Mouse (Mus musculus): ENCODE data around the gene Fndc3b.

Fndc3b gene

DNA sequence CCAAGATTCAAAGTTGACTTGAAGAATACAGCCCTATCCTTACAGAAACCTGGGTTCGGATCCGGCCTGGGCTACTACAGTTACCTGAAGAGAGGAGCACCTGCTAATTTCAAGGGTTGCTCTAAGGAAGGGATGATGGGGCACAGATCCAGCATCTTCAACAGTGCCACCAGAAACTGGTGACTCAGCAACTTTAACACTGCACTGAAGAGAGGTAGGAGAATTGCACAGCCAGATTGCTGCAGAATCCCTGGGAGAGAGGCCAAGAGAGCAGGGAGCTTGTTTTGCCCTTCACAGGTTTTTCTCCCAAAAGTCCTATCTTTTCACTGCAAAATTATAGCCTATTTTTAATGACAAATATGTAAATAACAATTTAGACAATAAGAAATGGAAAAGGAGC lies 149.2 kb downstream of the Fndc3b start:
- DNase-seq (ENCODE audit: extremely low read depth, low read depth, low spot score): no peak

DNA sequence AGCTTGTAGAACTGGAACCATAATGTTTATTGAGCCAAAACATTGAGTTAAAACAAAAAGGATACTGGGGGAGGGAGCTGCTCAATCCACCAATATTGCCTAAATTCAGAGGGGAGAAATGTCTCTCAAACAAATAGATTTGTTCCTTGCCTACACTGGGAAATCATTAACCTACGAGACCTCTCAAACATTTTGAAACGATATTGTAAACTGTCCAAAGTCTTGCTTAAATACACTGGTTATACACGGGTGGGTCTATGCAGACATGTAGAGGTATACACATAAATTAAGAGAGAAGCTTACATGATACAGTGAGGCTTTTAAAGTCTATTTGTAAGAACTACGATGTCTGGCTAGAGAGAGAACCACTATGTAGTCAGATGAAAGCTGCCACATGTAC lies 151.8 kb downstream of the Fndc3b start:
- no peak for DNase-seq (ENCODE audit: extremely low read depth, low read depth, low spot score)

DNA sequence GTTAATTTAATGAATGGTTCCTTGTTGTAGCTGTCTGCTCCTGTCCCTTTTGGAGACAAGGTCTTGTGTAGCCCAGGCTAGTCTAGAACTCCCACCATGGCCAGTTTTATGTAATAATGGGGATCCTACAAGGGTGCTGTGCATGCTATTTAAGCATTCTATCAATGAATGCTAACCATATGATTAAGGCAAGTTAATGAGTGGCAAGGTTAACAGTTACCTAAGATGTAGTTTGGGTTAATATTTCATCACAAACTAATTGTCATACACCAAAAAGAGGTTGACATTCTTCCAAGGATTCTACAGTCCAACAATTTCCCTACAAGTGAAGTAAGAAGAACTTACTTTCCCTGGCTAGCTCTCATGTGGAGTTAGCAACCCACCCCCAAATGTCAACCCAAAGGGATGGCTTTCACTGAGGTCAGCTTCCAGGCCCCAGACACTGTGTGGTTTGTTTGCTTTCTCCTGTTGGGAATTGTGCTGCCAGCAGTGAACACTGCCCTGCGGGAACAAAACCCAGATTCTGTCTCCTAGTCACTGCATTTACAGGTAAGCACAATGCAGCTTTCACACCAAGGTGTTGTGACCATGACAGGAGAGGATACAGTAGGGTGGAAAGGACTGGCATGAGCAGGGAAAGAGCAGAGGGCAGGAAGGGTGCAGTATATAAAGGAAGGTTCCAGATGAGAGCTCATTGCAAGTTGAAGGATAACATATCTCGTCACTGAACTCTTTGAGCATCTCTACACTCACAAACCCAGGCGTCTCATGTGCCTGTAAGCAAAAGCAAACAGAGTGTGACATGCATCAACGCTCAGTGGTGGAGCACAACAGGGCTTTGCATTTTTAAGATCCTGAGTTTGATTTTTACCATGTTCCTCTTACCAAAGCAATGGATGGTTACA lies 153.8 kb downstream of the Fndc3b start:
- no peak for DNase-seq (ENCODE audit: extremely low read depth, low read depth, low spot score)

DNA sequence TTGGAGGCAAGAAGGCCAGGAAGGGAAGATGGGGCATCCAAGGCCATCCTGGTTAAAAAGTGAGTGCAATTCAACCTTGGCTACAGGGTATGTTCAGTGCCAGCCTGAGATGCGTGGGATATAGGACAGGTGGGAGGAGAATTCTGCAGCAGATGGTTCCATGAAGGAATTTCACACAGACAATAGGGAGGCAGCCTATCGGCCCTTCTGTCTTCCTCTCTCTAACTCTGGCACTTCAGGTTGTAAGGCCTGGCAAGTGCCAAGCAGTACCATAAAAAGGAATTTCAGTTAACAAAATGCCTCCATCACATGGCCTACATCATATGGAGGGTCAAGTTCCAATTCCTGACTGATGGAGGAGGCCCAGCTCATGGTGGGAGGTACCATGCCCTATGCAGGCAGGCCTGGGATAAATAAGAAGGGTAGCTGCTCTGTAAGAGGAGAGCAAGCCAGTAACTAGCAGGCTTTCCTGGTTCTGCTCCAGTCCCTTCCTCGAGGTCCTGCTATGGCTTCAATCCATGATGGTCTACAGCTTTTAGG lies 155.6 kb downstream of the Fndc3b start:
- no peak for DNase-seq (ENCODE audit: extremely low read depth, low read depth, low spot score)

DNA sequence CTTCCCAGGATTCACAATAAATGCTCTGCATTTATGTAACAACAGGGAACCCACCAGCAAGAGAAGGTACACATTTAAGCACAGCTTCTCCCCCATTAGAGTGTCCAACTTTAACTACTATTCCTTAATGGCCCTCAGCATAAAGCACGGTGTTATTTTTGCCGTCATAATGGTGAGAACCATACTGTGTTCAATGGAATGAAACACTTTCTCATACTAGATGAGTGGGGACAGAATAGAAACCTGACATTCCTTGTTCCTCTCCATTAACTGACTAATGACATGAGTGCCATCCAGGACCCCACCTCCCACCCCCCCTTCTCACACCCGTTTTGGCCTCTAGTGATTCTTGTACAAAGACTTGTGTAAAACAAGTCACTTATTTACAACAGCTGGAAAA lies 156.8 kb downstream of the Fndc3b start:
- DNase-seq (ENCODE audit: extremely low read depth, low read depth, low spot score): no peak

DNA sequence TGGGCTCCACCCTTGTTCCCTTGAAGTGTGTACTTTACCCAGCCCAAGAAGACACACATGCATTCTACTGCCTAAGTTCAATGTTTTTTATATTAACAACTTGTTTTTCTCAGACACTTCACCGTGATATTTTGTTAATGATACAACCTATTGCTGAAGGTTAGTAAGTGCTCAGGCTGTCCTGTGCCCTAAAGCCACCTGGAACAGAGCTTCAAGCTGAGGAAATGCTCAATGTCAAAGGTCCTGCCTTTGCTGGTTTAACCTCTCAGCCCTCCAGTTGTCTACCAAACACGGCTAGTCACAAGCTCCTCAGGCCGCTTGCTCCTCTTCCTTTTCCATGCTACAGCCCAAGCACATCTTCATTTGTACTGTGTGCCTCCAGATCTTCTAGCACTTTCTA lies 157.3 kb downstream of the Fndc3b start:
- no peak for DNase-seq (ENCODE audit: extremely low read depth, low read depth, low spot score)

DNA sequence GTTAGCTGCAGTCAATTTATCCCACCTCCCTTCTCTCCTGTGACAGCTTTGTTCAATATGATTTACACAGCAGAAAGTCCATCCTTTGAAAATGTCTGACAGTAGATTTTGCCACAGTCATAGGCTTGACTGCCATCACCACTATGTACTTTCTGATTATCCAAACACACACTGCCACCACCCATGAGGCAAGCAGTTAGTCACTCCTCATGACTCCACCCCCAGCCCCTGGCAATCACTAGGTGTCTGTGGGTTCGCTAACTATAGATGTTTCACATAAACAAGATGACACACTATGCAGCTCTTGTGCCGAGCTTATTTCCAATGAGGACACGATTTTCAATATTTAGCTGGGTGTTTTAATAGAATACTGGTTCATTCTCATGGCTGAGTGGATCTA lies 160.1 kb downstream of the Fndc3b start:
- no peak for DNase-seq (ENCODE audit: extremely low read depth, low read depth, low spot score)

DNA sequence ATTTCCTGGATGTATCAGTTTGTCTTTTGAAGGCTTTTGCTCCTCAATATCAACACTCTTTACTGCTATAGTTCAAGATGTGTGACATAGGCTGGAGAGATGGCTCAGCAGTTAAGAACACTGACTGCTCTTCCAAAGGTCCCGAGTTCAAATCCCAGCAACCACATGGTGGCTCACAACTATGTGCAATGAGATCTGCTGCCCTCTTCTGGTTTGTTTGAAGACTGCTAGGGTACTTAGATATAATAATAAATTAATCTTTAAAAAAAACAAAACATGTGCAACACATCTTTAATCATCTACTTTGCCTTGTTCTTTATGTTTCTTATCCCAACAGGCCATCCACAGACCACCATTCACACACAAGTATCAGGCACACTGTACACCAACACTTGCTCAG lies 160.7 kb downstream of the Fndc3b start:
- no peak for DNase-seq (ENCODE audit: extremely low read depth, low read depth, low spot score)

DNA sequence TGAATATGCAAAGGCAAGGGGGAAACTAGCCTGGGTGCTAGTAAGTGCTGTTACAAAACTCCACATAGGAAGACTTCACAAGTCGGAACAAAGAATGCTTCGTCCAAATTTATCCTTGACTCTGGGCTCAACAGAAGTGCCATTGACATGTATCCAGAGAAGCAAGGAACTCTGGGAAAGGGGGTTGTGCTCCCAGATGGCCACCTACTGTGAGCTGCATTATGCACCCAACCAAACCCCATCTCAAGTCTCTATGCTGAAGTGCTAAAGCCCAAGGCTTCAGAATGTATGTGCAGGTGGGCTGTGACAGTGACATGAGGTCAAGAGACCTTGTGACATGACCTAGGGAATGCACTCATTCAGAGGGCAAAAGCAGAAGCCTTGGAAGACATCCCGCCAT lies 165.5 kb downstream of the Fndc3b start:
- DNase-seq (ENCODE audit: extremely low read depth, low read depth, low spot score): no peak

DNA sequence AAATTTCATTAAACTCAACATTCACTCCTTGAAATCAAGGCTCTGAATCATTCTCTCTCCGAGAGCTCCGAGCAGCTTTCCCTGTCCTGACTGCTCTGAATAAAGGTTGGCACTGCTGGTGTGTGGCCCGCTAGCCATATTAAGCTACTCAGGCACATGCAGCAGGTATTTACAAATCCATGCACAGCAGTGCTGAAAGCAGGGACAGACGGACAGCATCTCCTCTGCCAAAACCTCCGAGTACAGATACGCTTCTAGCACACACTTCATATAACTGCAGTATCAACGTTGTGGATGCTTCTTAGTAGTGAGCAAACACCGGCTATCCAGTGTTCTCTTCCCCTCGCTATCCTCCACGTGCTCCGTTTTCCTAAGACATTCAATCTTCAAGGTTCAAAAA lies 167.0 kb downstream of the Fndc3b start:
- no peak for DNase-seq (ENCODE audit: extremely low read depth, low read depth, low spot score)

DNA sequence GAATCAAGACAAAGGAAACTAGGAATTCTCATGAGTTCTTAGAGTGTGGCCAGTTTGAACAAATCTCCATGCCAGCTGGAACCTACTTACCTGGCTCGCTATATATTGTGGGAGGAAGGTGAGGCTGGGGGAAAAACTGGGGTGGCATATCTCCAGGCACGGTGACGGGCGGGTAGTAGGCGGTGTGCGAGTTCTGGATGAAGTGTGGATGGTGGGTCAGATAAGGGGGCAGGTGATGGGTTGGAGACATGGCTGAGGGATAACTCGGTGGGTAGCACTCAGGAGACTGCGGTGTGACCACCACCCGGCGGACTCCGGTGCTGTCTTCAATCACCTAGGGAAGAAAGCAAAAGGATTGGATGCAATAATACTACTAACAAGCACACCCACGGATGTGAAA lies 169.3 kb downstream of the Fndc3b start:
- no peak for DNase-seq (ENCODE audit: extremely low read depth, low read depth, low spot score)

DNA sequence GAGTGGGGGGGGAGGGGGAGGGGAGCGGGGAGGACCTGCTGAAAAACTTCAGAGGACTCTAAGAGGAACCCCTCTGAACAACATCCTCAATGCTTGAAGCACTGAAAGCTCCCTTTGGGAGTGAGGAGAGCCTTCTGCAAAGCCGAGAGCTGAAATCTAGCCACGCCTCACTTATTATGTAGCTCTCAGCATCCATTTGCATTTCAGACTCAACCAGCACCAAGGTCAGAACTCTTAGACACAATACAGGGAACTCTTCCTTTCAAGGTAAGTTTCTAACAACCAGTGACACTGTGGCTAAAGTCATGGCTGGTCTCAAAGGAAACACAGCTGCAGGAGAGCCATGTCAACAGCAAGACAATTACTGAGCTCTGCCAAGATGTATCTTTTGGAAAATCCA lies 169.9 kb downstream of the Fndc3b start:
- no peak for DNase-seq (ENCODE audit: extremely low read depth, low read depth, low spot score)

DNA sequence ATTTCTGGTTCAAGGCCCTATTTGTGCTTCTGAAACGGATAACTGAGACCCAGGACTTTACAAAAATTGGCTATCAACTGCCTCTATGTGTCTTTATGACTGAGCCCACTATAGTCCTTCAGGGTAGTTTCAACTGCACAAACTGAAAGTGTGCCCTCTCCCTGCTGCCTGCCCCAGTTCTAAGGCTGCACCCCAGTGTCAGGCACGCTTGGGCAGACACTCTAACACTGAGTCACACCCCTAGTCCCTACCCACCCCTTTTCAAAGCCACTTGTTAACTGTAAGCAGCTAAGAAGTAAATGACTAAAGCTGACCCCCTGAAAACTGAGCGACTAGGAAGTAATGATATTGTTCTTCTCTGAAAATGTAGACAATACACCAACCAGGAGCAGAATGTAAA lies 176.9 kb downstream of the Fndc3b start:
- no peak for DNase-seq (ENCODE audit: extremely low read depth, low read depth, low spot score)

DNA sequence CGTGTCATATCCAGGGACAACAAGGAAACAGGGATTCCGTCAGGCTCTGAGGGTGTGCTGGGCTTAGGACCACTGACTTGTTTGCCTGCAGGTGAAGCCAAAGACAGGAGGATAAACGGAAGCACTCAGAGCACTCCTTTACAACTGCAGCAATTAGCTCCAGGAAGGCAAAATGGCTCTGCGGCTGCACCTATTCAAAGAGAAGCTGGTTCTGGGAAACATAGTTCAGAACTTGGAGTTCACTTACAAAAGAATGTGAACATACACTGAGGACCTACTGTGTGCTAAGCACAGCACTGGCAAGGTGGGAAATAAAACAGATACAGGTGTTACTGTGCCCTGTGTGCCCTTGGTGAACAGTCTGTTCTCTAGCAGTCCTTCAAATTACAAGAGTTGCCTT lies 177.4 kb downstream of the Fndc3b start:
- DNase-seq (ENCODE audit: extremely low read depth, low read depth, low spot score): no peak

DNA sequence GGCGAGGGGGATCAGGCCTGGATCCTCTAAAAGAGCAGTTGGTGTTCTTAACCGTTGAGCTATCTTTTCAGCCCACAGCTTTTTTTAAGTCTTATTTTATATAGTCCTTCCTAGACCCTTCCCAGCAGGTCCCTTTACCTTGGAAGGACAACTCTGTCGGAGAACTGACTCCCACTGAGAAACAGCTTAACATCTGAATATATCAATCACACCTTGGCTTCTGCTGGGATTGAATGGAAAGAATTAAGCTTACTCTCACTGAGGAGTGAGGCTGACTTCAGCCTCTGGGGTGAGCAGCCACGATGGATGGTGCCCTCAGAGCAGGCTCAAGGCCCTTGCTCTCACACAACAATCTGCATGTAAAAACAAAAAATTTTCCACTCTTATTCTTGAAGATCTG lies 179.1 kb downstream of the Fndc3b start:
- no peak for DNase-seq (ENCODE audit: extremely low read depth, low read depth, low spot score)

DNA sequence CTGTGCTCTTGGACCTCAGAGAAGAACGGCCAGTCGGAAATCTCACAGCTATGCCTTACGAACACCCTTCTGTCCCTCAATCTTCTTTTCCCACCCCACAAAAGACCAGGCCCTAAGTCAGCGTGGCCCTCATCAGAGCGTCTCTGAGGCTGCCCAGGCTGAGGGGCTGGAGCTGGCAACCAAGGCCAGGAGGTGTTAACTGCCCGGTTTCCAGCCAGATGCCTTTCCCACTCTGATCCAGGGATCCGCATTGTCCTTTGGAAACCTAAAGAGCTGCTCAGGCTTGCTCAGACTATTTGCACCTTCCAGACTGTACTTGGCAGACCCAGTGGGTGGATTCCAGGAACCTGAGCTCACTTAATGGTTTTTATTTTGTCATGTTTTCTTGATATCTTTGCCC lies 180.7 kb downstream of the Fndc3b start:
- no peak for DNase-seq (ENCODE audit: extremely low read depth, low read depth, low spot score)

DNA sequence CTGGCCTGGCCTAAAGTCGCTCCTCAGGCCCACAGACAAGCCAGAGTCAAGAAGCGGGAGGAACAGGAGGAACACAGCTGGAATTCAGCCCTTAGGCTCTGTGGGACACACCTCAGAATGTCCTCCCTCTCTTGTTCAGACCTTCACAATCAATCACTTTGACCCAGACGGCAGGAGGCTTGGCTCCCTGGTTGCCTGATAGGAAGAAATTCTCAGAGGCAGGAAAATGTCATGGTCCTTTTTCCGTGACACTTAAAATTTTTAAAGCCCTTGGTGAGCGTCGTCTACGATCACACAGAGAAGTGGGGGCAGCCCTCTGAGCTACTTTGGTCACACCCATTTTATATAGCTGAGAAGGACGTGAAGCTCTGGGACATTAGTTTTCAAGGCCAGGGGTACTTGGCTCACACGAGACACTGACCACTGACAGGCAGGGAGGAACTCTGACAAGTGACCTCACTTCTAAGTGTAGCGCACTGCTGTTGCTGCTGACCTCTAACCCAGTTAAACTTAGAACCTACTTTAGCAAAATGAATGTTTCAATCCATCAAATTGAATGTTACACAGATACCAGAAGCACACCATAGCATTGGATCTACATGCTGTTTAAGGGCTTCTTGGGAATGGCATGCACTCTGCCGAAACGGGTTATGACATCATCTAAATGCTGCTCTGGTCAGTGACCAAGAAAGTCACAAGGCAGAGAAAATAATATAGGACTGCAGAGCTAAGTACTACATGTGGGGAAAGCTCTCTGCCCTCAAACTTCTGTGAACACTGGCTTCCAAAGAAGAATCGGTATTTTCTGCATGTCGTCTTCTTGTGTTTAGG lies 181.7 kb downstream of the Fndc3b start:
- no peak for DNase-seq (ENCODE audit: extremely low read depth, low read depth, low spot score)

DNA sequence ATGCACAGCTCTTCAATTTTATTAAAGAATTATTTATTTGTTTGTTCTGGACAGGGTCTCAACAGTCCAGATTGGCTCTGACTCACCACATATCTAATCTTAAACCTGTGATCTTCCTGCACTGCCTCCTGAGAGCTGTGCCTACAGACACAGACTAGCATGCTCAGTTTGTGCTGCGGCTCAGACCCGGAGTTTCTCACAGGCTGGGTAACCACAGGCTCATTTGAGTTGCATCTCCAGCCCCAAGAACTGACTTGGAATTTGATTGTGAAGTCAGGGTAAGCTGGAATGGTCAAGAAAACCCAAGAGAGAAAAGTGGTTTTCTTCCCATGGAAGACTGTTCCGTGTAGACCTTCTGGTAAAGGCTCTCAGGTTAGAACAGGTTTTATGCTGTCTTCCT lies 184.1 kb downstream of the Fndc3b start:
- no peak for DNase-seq (ENCODE audit: extremely low read depth, low read depth, low spot score)

DNA sequence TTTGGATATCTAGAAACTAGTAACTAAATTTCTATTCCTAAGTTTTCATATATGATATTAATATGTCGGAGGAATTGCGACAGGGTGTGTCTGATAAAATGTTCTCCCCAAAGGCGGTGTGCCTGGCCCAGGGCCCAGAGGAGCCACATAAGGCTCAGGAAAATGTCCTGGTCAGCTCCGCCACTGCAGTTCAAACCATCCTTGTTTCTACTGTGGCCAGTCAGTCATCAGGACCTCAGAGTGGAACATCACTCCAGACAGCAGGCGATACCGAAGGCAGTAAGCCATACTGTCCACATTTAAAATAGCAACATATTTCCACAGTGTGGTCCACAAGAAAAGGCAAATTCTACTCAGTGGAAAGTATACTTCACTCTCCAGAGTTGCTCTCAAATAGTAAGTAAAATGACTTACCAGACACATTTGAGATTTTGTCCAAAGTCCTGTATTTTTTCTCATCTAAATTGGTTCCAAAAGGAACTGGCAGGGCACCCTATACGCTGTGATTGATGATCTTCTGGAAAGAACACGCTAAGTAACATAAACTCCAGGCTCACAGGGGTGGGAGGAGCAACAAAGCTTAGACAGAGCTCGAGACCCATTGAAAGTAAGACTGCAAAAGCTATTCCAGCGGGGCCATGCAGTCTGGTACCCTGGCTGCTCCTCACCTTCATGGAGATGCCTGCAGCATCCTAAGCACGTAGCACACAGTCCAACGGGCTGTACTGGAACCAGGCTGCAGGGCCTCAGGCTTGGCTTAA lies 187.8 kb downstream of the Fndc3b start:
- DNase-seq (ENCODE audit: extremely low read depth, low read depth, low spot score): no peak

DNA sequence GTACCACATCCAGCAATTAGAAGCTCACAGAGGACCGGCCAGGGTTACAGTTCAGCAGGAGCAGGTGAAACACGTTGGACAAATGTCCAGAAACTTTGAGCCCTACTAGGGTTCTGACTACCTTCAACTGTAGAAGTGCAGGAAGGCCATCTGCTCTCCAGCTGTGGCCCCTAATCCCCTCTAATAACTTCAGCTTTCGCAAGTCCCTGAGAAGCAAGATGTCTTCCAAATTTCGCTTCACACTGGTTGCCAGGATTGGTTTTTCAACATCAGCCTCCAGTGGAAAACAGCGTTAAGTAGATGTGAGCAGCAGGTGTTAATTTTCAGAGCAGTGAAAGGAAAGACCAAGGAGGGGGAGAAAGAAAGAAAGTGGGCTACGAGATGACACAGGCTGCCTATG lies 190.7 kb downstream of the Fndc3b start:
- DNase-seq (ENCODE audit: extremely low read depth, low read depth, low spot score): no peak

DNA sequence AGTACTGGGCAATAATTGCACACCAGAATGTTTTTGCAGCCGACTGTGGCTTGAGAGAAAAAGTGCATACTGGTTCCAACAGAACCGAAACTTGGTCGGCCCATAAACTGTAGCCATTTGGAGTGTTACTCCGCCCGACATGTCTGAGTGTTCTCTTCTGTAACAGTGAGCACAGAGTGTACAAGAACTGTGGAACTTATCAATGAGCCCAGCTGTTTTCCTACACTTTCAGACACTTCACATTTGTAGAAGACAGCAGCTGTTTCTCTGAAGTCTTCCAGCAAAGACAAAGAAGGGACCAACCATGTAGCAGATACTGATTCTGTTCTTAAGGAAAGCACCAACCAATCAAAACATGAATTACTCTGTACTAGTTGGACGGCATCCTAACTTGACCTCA lies 191.6 kb downstream of the Fndc3b start:
- DNase-seq (ENCODE audit: extremely low read depth, low read depth, low spot score): no peak
